8 mouse cellular contexts compared by ENCODE assay signal in genomic region chr6:145341301-145342193, GRCm38 (mm10).
DNase-seq lines count a peak whose midpoint lies in the region; ATAC-seq lines count a peak whose summit lies in the region.

No protein-coding gene starts in this region.

- H3K27me3 ChIP-seq in erythroblast, embryonic 14.5 days (ENCODE audit: control insufficient read depth) = peaks cover 24% of the 10 kb centered on the region
- H3K27me3 ChIP-seq in heart, embryonic 12.5 days (replicated peaks) = peaks cover 27% of the 10 kb centered on the region
- H3K27me3 ChIP-seq in kidney, embryonic 16.5 days (ENCODE audit: insufficient read depth, low read length) = no peaks in the 10 kb centered on the region

- peak overlapping the region; percentile 76 for H3K27ac ChIP-seq in heart, embryonic 12.5 days (ENCODE audit: poor library complexity, severe bottlenecking)
- H3K27ac ChIP-seq in kidney, embryonic 16.5 days (ENCODE audit: low read length) = peak overlapping the region; percentile 88

- peak overlapping the region; percentile 95 for H3K4me2 ChIP-seq in heart, embryonic 12.5 days
- H3K4me2 ChIP-seq in kidney, embryonic 16.5 days (replicated peaks; ENCODE audit: low read depth, low read length) = peak overlapping the region; percentile 98

- peak; percentile 65 for ATAC-seq in heart, embryonic 12.5 days (ENCODE audit: insufficient number of reproducible peaks, low FRiP score)
- peak; percentile 43 for ATAC-seq in kidney, embryonic 16.5 days (ENCODE audit: low FRiP score, low TSS enrichment)

- under 1% methylated on average over 33 of the region's 33 CpGs for WGBS in heart, embryonic 12.5 days
- under 1% methylated on average over 33 of the region's 33 CpGs for WGBS in kidney, embryonic 16.5 days

- H3K36me3 ChIP-seq in erythroblast, embryonic 14.5 days (ENCODE audit: control insufficient read depth) = no peaks in the 10 kb centered on the region
- H3K36me3 ChIP-seq in heart, embryonic 12.5 days = no peaks in the 10 kb centered on the region
- H3K36me3 ChIP-seq in kidney, embryonic 16.5 days (ENCODE audit: insufficient read depth, low read length) = no peaks in the 10 kb centered on the region

- H3K4me3 ChIP-seq in erythroblast, embryonic 14.5 days (replicated peaks) = peak overlapping the region; percentile 63
- peak overlapping the region; percentile 51 for H3K4me3 ChIP-seq in heart, embryonic 12.5 days
- peak overlapping the region; percentile 57 for H3K4me3 ChIP-seq in kidney, embryonic 16.5 days (ENCODE audit: low read length)

- H3K9me3 ChIP-seq in erythroblast, embryonic 14.5 days (ENCODE audit: control insufficient read depth, low read length) = peaks cover 7% of the 10 kb centered on the region; the same call in 1 of the 2 replicates
- H3K9me3 ChIP-seq in heart, embryonic 12.5 days (replicated peaks) = no peaks in the 10 kb centered on the region
- no peaks in the 10 kb centered on the region for H3K9me3 ChIP-seq in kidney, embryonic 16.5 days (ENCODE audit: low read length)

- H3K9ac ChIP-seq in heart, embryonic 12.5 days = peak overlapping the region; percentile 63
- peak overlapping the region; percentile 71 for H3K9ac ChIP-seq in kidney, embryonic 16.5 days (replicated peaks; ENCODE audit: low read length)

- DNase-seq in CD4-positive, CD25-positive, alpha-beta regulatory T cell, adult 2 months (ENCODE audit: low read depth, low spot score) = peak; percentile 94
- DNase-seq in brain, embryonic 18.5 days (ENCODE audit: low read depth, low spot score) = peak; percentile 88
- DNase-seq in liver = peak; percentile 80
- DNase-seq in monocyte, adult 2 months (ENCODE audit: low read depth in 1 of 2, low spot score in 2 of 2) = peak; percentile 55 to 78
- DNase-seq in spleen, postnatal 14 days (ENCODE audit: low spot score in 2 of 2) = peak; percentile 39 to 70

- H3K4me1 ChIP-seq in erythroblast, embryonic 14.5 days (ENCODE audit: control insufficient read depth) = peaks cover 20% of the 10 kb centered on the region
- peaks cover 17% of the 10 kb centered on the region; the same call in 1 of the 2 replicates for H3K4me1 ChIP-seq in heart, embryonic 12.5 days (replicated peaks)
- peaks cover 12% of the 10 kb centered on the region for H3K4me1 ChIP-seq in kidney, embryonic 16.5 days (ENCODE audit: insufficient read depth, low read length)

Comparison
In these comparisons a context has a peak if more than half of its experiments do, and no peak if none do; other contexts are left out.
1. Peak in every context shown above with its lines: DNase-seq, ATAC-seq, H3K4me3 ChIP-seq and H3K27ac ChIP-seq.